Mouse (Mus musculus) B cell, adult 2 months (primary cell): Measurements from ENCODE around the gene Alppl2.

ENCODE experiments used
- DNase-seq, 2 experiments: peaks; one replicate each; pipeline ENCODE4 v3.0.0; 2022

The Alppl2 gene

DNA sequence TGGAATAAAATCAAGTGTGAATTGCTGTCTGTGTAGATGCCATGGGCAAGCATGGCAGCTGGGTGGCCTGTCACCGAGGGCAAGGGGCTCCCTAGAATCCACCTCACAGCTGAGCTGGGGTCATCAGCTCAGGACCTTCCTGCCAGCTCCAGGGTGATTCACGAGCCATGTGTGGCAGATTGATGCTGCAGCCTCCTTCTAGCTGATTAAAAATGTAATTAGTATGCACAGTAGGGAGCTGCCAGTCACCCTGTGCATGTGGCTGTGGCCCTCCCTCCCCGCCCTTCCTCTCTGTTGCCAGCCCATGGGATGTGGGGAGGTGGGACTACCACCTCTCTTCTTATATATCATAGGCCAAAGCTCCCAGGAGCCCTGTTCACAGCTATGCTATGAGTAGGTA is 39.7 kb downstream of the Alppl2 start:
- no peak for DNase-seq

DNA sequence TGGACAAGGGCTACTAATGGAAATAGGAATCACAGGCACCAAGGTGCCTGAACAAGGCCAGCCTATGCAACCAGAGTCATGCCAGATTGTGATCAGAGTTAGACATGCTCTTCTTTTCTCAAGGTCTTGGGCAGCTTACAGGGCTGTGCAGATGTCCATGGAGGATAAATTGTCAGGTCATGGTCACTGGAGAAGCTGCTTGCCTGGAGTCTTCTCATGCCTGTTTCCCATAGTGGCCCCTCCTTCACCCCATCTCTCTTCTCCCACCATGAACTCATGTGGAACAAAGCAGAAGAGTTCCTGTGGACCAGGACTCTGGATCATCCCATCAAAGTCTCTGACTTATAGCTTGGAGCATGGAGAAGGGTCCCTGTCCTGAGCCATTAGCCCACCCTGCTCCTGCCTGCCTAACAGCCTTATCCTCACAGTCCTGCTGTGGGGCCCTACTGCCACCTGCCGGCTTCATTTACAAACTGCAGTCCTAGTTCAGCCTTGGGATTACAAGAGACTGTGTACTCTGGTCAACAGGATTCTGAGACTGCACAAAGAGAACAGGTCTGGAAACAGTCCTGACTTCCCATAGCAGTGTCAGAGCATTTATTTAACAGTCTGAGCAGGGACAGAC is 47.8 kb downstream of the Alppl2 start:
- DNase-seq, result peak; percentile 76

DNA sequence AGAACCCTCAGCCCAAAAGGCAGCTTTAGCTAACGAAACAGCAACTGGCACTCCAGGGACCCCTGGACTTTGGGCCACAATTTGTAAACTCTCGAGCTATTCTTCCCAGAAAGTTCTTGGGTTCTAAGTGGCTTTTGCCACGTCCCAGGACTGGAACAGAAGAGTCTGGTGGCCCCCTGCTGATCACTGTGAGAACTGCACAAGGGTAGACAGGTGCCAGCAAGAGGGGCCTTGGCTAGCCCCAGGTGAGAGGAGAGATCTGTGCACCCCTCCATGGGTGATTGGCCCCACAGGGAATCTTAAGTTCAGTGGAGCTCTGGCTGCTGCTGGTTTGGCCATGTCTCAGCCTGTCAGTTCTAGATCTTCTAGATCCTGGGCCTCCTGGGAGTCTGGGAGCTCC is 48.6 kb downstream of the Alppl2 start:
- DNase-seq, result peak; percentile 68 to 69

DNA sequence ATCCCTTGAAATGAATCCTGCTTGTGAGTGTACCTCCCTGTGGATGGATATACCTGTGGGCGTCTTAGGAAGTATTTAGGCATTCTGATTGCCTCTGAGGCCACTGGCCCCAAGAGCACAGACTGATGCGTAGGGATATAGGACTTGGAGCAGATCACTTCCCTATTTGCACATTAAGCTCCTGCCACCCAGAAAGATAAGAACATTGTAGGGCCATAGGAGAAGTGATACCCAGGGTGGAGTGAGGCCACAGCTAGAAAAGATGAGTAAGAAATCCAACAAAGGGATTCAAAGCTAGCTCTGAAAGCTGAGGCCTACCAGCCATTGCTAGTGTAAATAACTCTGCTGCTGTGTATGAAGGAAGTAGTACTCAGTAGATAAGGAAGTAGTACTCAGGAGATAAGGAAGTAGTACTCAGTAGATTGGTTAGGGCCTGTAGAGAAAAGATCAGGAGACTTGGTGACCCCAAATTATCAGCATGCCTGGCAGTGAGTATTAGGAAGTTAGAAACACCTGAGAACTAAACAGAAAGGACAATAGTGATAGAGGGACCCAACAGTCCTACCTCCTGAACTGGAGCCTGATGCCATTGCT is 51.2 kb downstream of the Alppl2 start:
- no peak for DNase-seq
